Mouse (Mus musculus) intestine, postnatal 0 days (tissue): ENCODE measurements around the gene Ccdc73. TPM values are rescaled to one million over a fixed set of nuclear protein-coding genes. Genes with fewer than 3 reads are reported as not detected.
"Not testable (repeated sequence)": the region's sequence is repeated elsewhere in the genome, so short reads cannot be mapped to it uniquely, and the experiment has no call there.

ENCODE experiments used
- ATAC-seq: fragments of 200-750 bp; cut with Nextera tagmentation; 2 replicates; pipeline ENCODE4 v1.8.0; 2017; ENCODE audit warnings: mild to moderate bottlenecking, moderate TSS enrichment, moderate library complexity
- H3K27ac ChIP-seq: fragments of 300-500 bp; sonication (generic); 2 replicates; pipeline ENCODE4 v1.5.1; 2014; ENCODE audit warnings: mild to moderate bottlenecking, low read depth, low read length, moderate library complexity
- H3K27me3 ChIP-seq: fragments of 300-500 bp; sonication (generic); replicated peaks from 2 replicates; pipeline ENCODE4 v1.6.1; 2014; ENCODE audit warnings: low read length, mixed read lengths; ENCODE audit not compliant: control insufficient read depth, insufficient read depth
- H3K36me3 ChIP-seq: fragments of 300-500 bp; sonication (generic); 2 replicates; pipeline ENCODE4 v1.6.1; 2014; ENCODE audit warnings: mild to moderate bottlenecking, moderate library complexity; ENCODE audit not compliant: control insufficient read depth, insufficient read depth
- H3K4me1 ChIP-seq: fragments of 300-500 bp; sonication (generic); replicated peaks from 2 replicates; pipeline ENCODE4 v1.6.1; 2014; ENCODE audit warnings: antibody characterized with exemption, low read length, mixed read lengths; ENCODE audit not compliant: control insufficient read depth, insufficient read depth
- H3K4me2 ChIP-seq: fragments of 300-500 bp; sonication (generic); replicated peaks from 2 replicates; pipeline ENCODE4 v1.6.1; 2014; ENCODE audit warnings: low read depth, mild to moderate bottlenecking, moderate library complexity
- H3K4me3 ChIP-seq: fragments of 300-500 bp; sonication (generic); 2 replicates; pipeline ENCODE4 v1.5.1; 2014; ENCODE audit warnings: low read depth, low read length
- H3K9ac ChIP-seq: fragments of 300-500 bp; sonication (generic); 2 replicates; pipeline ENCODE4 v1.6.1; 2014; ENCODE audit warnings: mild to moderate bottlenecking, low read depth, low read length
- H3K9me3 ChIP-seq: fragments of 300-500 bp; sonication (generic); 2 replicates; pipeline ENCODE4 v1.6.1; 2016; ENCODE audit warnings: mixed run types; ENCODE audit not compliant: control insufficient read depth
- CTCF ChIP-seq: sonication (generic); IDR thresholded peaks from 2 replicates; pipeline ENCODE4 v1.5.1; 2016; ENCODE audit warnings: low read depth, mild to moderate bottlenecking, control low read depth, antibody characterized with exemption, moderate library complexity
- WGBS: fragments of 180-500 bp; shearing (Covaris S2); extraction: QIAGEN DNeasy Blood & Tissue Kit; methylation state at CpG from one replicate; pipeline ENCODE4 v1.1.7; 2014; 5-methylcytosine and 5-hydroxymethylcytosine counted together
- polyA plus RNA-seq: library from polyadenylated mRNA; unstranded; fragments of >200 nt; fragmentation: Nextera tagmentation; extraction: Ambion mirVana; gene quantifications from 2 replicates; pipeline ENCODE4 v1.2.1, GENCODE M21; 2015

The Ccdc73 gene
- polyA plus RNA-seq, 1 experiment from 2014 or later: 4.8 TPM

- 88% methylated on average over 3 of the region's 3 CpGs for WGBS
- Histone ChIP-seq H3K4me3 (no peak overlapping the region), H3K4me2 (peak overlapping the region; percentile 82), H3K9ac (no peak overlapping the region), H3K9me3 (no peaks in the 10 kb centered on the region), H3K36me3 (peaks cover 9% of the 10 kb centered on the region), H3K27me3 (no peaks in the 10 kb centered on the region), H3K27ac (no peak overlapping the region), H3K4me1 (0 out of 2 replicates have a peak, but pooled peaks cover 7% of the 10 kb centered on the region)
- no peak for TF ChIP-seq CTCF
- ATAC-seq: no peak
Observed at GRCm38 (mm10) chr2:105017802-105018201, 150.2 kb downstream of the Ccdc73 start.

DNA sequence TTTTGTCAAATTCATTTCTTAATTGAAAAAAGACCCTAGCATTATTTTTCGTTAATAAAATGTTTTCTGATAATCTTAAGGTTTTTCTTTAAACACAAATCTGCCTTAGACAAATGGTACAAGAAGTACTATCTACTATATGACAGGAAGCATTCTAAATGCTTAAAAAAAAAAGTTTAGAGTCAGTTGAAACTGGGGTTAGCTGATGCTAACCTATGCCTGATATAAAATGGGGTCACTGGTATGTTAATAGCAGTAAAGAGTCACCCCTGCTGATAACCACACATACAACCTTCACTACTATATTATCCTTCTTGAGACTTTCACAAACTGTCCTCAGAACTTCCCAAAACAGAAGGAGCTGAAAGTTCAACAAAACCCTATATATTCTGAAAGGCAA, 151.9 kb downstream of the Ccdc73 start:
- Histone ChIP-seq H3K4me2 (no peak overlapping the region), H3K36me3 (no peaks in the 10 kb centered on the region), H3K9ac (no peak overlapping the region), H3K4me3 (no peak overlapping the region), H3K4me1 (0 out of 2 replicates have a peak, but pooled peaks cover 7% of the 10 kb centered on the region), H3K27ac (no peak overlapping the region), H3K27me3 (no peaks in the 10 kb centered on the region), H3K9me3 (no peaks in the 10 kb centered on the region)
- no peak for ATAC-seq
- 94% methylated on average over 1 of the region's 1 CpGs for WGBS
- TF ChIP-seq CTCF: no peak

DNA sequence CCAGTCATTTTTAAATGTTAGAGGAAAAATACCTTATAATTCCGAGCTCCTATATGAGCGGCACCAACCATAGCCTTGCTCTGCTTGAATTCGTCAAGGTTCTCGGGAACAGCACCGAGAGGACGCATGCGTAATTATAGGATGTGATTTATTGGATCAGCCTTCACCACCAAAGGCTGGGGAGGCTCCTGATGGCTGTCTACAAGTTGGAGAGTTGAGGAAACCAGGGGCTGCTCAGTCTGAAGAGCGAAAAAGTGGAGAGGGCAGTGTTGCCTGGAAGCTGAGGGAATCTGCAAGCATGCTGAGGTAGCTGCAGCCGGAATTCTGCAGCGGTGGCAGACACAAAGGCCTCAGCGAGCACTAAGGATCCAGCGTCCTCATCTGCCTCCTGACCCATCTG, 153.7 kb downstream of the Ccdc73 start:
- no peak for TF ChIP-seq CTCF

GRCm38 (mm10) chr2:105021836-105022235, 154.2 kb downstream of the Ccdc73 start:
- Histone ChIP-seq H3K27me3 (no peaks in the 10 kb centered on the region), H3K4me2 (no peak overlapping the region), H3K9ac (no peak overlapping the region), H3K4me1 (0 out of 2 replicates have a peak, but pooled peaks cover 5% of the 10 kb centered on the region), H3K4me3 (no peak overlapping the region), H3K27ac (no peak overlapping the region), H3K9me3 (no peaks in the 10 kb centered on the region), H3K36me3 (no peaks in the 10 kb centered on the region)
- TF ChIP-seq CTCF: no peak
- 93% methylated on average over 2 of the region's 2 CpGs for WGBS
- ATAC-seq: no peak

More for the DNA sequence above, 153.7 kb downstream of the Ccdc73 start:
- H3K9me3 ChIP-seq: no peaks in the 10 kb centered on the region
- H3K27ac ChIP-seq: no peak overlapping the region
- no peak for ATAC-seq
- H3K36me3 ChIP-seq: no peaks in the 10 kb centered on the region
- no peak overlapping the region for H3K4me3 ChIP-seq
- no peak overlapping the region for H3K4me2 ChIP-seq
- WGBS: 82% methylated on average over 12 of the region's 12 CpGs
- H3K27me3 ChIP-seq: no peaks in the 10 kb centered on the region
- H3K9ac ChIP-seq: no peak overlapping the region
- H3K4me1 ChIP-seq: 0 out of 2 replicates have a peak, but pooled peaks cover 5% of the 10 kb centered on the region

GRCm38 (mm10) chr2:105023031-105023615, 155.5 kb downstream of the Ccdc73 start:
- no peaks in the 10 kb centered on the region for H3K36me3 ChIP-seq
- H3K27me3 ChIP-seq: no peaks in the 10 kb centered on the region
- no peaks in the 10 kb centered on the region for H3K4me1 ChIP-seq
- no peak overlapping the region for H3K4me2 ChIP-seq
- ATAC-seq: no peak
- H3K27ac ChIP-seq: no peak overlapping the region
- WGBS: 79% methylated on average over 6 of the region's 6 CpGs
- H3K9me3 ChIP-seq: no peaks in the 10 kb centered on the region
- no peak overlapping the region for H3K9ac ChIP-seq
- H3K4me3 ChIP-seq: no peak overlapping the region
- TF ChIP-seq CTCF: no peak

DNA sequence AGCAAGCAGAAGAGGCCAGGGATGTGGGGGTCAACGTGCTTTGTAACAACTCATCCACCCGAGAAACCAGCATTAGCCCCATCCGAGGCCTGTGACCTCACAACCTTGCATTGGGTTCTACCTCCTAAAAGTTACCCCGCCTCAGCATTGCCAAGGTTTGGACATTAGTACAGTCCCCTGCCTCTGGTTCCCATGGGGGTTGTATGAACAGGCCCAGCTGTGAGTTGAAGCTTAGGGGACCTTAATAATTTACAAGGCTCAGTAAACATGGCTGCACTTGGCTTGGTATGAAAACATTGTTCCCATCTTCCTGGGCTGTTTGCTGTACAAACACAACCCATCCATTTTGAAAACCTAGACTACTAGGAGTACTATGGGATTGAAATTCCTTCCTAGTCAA, 156.2 kb downstream of the Ccdc73 start:
- no peaks in the 10 kb centered on the region for H3K27me3 ChIP-seq
- 75% methylated on average over 4 of the region's 4 CpGs for WGBS
- TF ChIP-seq CTCF: no peak
- ATAC-seq: no peak
- H3K4me1 ChIP-seq: no peaks in the 10 kb centered on the region
- H3K4me2 ChIP-seq: no peak overlapping the region
- no peak overlapping the region for H3K4me3 ChIP-seq
- no peaks in the 10 kb centered on the region for H3K36me3 ChIP-seq
- H3K9ac ChIP-seq: no peak overlapping the region
- no peaks in the 10 kb centered on the region for H3K9me3 ChIP-seq
- no peak overlapping the region for H3K27ac ChIP-seq

GRCm38 (mm10) chr2:105025610-105026009, 158.0 kb downstream of the Ccdc73 start:
- not testable (repeated sequence) for ATAC-seq, H3K36me3 ChIP-seq, H3K27me3 ChIP-seq, H3K4me1 ChIP-seq, H3K27ac ChIP-seq, H3K9ac ChIP-seq, H3K4me2 ChIP-seq, H3K4me3 ChIP-seq, H3K9me3 ChIP-seq
- WGBS: 66% methylated on average over 12 of the region's 12 CpGs
